Mouse (Mus musculus): Measurements from ENCODE around the gene Ssx2ip.

DNA sequence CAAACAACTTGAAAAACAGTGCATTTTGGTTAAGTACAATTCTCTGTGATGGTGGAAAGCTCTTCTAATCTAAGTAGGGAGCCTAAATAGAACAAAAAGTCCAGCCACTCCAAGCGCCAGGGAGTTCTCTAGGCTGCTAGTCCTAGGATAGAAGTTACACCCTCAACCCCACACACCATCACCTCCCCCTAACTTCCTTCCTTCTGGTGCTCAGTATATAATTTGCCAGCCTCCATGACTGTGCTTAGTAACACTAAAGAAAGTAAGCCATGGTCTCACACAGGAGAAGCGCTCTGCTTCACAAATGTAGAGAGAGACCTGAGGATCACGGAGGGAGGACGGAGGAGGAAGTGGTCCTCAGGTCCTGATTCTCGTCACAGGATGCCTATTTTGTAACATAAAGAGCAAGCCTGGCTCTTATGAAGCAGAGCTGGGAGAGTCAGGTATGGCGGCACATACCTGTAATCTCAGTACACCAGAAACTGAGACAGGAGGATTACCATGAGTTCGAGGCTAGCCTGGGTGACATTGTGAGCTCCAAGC, 33.8 kb upstream of the Ssx2ip start:
- TF ChIP-seq CTCF (IDR thresholded peaks at IDR 0.05; ENCODE audit: low read depth), result no peak
- no peak for TF ChIP-seq EP300 (IDR thresholded peaks at IDR 0.05; ENCODE audit: low read depth)

All from liver, postnatal 0 days (tissue).